Mouse (Mus musculus) forebrain, embryonic 15.5 days (tissue): Measurements from ENCODE around the gene Olfr661. TPM values are rescaled to one million over a fixed set of nuclear protein-coding genes. Genes with fewer than 3 reads are reported as not detected.

Experiments used
- ATAC-seq: fragments of 200-750 bp; cut with Nextera tagmentation; replicated peaks from 2 replicates; pipeline ENCODE4 v1.8.0; 2017; ENCODE audit warnings: mild to moderate bottlenecking, moderate TSS enrichment, moderate library complexity
- H3K27ac ChIP-seq: fragments of 300-500 bp; sonication (generic); replicated peaks from 2 replicates; pipeline ENCODE4 v1.5.1; 2015; ENCODE audit warnings: mild to moderate bottlenecking, inconsistent platforms
- H3K27me3 ChIP-seq: fragments of 300-500 bp; sonication (generic); 2 replicates; pipeline ENCODE4 v1.6.1; 2015; ENCODE audit warnings: inconsistent platforms
- H3K36me3 ChIP-seq: fragments of 300-500 bp; sonication (generic); 2 replicates; pipeline ENCODE4 v1.6.1; 2015; ENCODE audit warnings: mild to moderate bottlenecking, inconsistent platforms
- H3K4me1 ChIP-seq: fragments of 300-500 bp; sonication (generic); 2 replicates; pipeline ENCODE4 v1.6.1; 2015; ENCODE audit warnings: inconsistent platforms
- H3K4me2 ChIP-seq: fragments of 300-500 bp; sonication (generic); replicated peaks from 2 replicates; pipeline ENCODE4 v1.6.1; 2015; ENCODE audit warnings: mild to moderate bottlenecking, inconsistent platforms
- H3K4me3 ChIP-seq: fragments of 300-500 bp; sonication (generic); 2 replicates; pipeline ENCODE4 v1.5.1; 2015; ENCODE audit warnings: mild to moderate bottlenecking, inconsistent platforms
- H3K9ac ChIP-seq: fragments of 300-500 bp; sonication (generic); replicated peaks from 2 replicates; pipeline ENCODE4 v1.6.1; 2015; ENCODE audit warnings: mild to moderate bottlenecking, inconsistent platforms
- H3K9me3 ChIP-seq: fragments of 300-500 bp; sonication (generic); 2 replicates; pipeline ENCODE4 v1.6.1; 2016; ENCODE audit warnings: inconsistent platforms
- WGBS: fragments of 180-500 bp; shearing (Covaris S2); methylation state at CpG from one replicate; pipeline ENCODE4 v1.1.7; 2015; ENCODE audit warnings: mixed read lengths; 5-methylcytosine and 5-hydroxymethylcytosine counted together
- polyA plus RNA-seq: library from polyadenylated mRNA; unstranded; fragments of >200 nt; fragmentation: Nextera tagmentation; extraction: Ambion mirVana; gene quantifications from 2 replicates; pipeline ENCODE4 v1.2.1, GENCODE M21; 2015

Gene Olfr661
- polyA plus RNA-seq, result not detected in 2 replicates

DNA sequence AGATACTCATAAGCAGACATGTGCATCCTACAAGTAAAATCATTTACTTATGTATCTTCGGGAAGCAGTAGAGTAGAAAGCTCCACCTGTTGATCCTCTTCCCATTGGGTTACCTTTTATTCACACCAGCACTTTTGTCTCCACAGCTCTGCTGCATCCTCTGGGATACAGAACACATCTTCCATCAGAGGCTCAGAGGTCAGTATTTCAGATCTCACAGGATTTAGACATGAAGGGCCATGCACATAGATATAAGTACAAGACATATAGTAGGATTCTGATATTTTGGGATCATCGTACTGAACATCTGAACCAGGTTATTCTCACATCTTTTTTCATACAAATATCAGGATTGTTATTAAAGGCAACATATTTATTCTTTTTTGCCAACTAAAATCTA lies at the start of gene Olfr661:
Gene Olfr661 (plus strand): TSS at position 301 of the 400 bp plus-strand sequence.
- 99% methylated on average over 2 of the region's 2 CpGs for WGBS
- no peak within 1 kb of the TSS for H3K9ac ChIP-seq

DNA sequence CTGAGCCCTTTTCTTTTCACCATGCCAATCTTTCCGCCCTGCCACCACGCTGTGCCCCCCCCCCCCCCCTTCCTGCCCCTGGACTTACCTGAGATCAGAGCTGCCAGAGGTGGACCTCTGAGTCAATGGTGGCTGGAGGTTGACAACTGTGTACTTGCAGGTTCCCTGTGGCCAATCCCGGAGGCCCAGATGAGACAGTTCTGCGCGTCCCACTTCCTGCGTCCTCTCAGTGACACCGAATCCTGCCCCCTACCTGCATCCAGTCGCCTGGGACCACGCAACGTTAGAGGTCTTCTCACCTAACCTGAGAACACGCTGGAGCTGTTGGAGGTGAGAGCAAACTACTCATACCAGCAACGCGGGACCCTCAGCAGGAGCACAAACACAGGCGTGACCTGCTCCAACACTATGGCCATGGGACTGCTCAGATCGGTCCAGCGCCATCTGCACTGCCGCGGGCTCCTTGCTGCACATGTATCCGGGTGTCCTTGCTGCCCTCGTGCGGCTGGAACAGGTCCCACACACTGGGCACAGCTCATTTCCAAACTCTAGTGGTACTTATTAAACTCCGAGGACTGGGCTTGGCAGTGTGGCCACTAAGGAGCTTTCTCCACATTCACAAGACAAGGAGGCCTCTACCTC lies 39.3 kb upstream of the Olfr661 start, which contains the start of gene Olfr658:
Gene Olfr658 (minus strand): TSS at position 465 of the 642 bp plus-strand sequence.
- Histone ChIP-seq H3K27ac (no peak within 1 kb of the TSS), H3K9me3 (no peaks in the 10 kb centered on the region), H3K4me1 (no peaks in the 10 kb centered on the region), H3K27me3 (no peaks in the 10 kb centered on the region), H3K4me2 (peak within 1 kb of the TSS; percentile 45), H3K4me3 (peak within 1 kb of the TSS; percentile 31), H3K9ac (no peak within 1 kb of the TSS), H3K36me3 (no peaks in the 10 kb centered on the region)
- WGBS, result 34% methylated on average over 21 of the region's 22 CpGs
- ATAC-seq, result peak; percentile 95

More for the DNA sequence above, at the start of gene Olfr661:
- H3K4me2 ChIP-seq, result no peak within 1 kb of the TSS
- no peaks in the 10 kb centered on the region for H3K4me1 ChIP-seq
- H3K27ac ChIP-seq, result no peak within 1 kb of the TSS
- H3K9me3 ChIP-seq, result no peaks in the 10 kb centered on the region
- no peak for ATAC-seq
- H3K36me3 ChIP-seq, result no peaks in the 10 kb centered on the region
- no peaks in the 10 kb centered on the region for H3K27me3 ChIP-seq
- H3K4me3 ChIP-seq, result no peak within 1 kb of the TSS

DNA sequence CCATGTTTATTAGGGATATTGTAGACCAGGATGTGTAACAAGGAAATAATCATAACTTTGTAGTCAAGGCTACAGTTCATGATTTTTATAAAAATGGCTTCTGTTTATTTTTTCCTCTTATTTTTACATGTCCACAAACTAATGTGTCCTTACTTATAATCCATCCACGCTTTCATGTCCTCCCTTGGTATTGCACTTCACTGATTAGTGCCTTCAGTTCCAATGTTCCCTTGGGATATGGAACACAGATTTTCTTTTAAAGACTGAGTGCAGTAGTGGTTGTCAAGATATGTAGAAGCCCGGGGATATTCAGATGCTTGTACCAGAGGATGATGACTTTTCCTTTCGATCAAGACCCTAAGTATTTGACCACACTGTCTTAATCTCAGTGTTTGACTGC lies 19.8 kb upstream of the Olfr661 start, which contains the start of gene Olfr659:
Gene Olfr659 (plus strand): TSS at position 301 of the 400 bp plus-strand sequence.
- 92% methylated on average over 3 of the region's 3 CpGs for WGBS
- no peak for ATAC-seq
- H3K27me3 ChIP-seq, result no peaks in the 10 kb centered on the region

More for the DNA sequence above, 19.8 kb upstream of the Olfr661 start, which contains the start of gene Olfr659:
- H3K9ac ChIP-seq, result no peak within 1 kb of the TSS
- H3K4me3 ChIP-seq, result no peak within 1 kb of the TSS
- H3K4me1 ChIP-seq, result no peaks in the 10 kb centered on the region
- no peaks in the 10 kb centered on the region for H3K36me3 ChIP-seq
- H3K27ac ChIP-seq, result no peak within 1 kb of the TSS
- no peaks in the 10 kb centered on the region for H3K9me3 ChIP-seq
- no peak within 1 kb of the TSS for H3K4me2 ChIP-seq

Other genes with a start within 250 kb of the Olfr661 start
- gene Trim30a, start 221.3 kb upstream of the Olfr661 start, polyA plus RNA-seq, result 0.41 and 0.43 TPM in 2 replicates
- 0.14 and 0.28 TPM in 2 replicates for gene Trim30d, start 178.7 kb upstream of the Olfr661 start, polyA plus RNA-seq
- gene Olfr651, start 136.4 kb upstream of the Olfr661 start, polyA plus RNA-seq, result not detected in 2 replicates
- not detected in 2 replicates for gene Olfr652, start 125.6 kb upstream of the Olfr661 start, polyA plus RNA-seq
- not detected in 2 replicates for gene Olfr653, start 109.2 kb upstream of the Olfr661 start, polyA plus RNA-seq
- gene Olfr654, start 99.5 kb upstream of the Olfr661 start, polyA plus RNA-seq, result not detected in 2 replicates
- gene Olfr655, start 84.7 kb upstream of the Olfr661 start, polyA plus RNA-seq, result 0.15 TPM in 1 of 2 replicates, not detected in the other
- gene Olfr656, start 72.5 kb upstream of the Olfr661 start, polyA plus RNA-seq, result not detected in 2 replicates
- gene Olfr657, start 61.7 kb upstream of the Olfr661 start, polyA plus RNA-seq, result not detected in 2 replicates
- gene Olfr658, start 39.2 kb upstream of the Olfr661 start, polyA plus RNA-seq, result 0.08 TPM in 1 of 2 replicates, not detected in the other
- gene Olfr659, start 19.7 kb upstream of the Olfr661 start, polyA plus RNA-seq, result not detected in 2 replicates
- not detected in 2 replicates for gene Usp17le, start 91.0 kb downstream of the Olfr661 start, polyA plus RNA-seq
- not detected in 2 replicates for gene Usp17lb, start 156.1 kb downstream of the Olfr661 start, polyA plus RNA-seq
- not detected in 2 replicates for gene Usp17la, start 170.5 kb downstream of the Olfr661 start, polyA plus RNA-seq
- gene Olfr665, start 191.5 kb downstream of the Olfr661 start, polyA plus RNA-seq, result not detected in 2 replicates
- not detected in 2 replicates for gene Olfr666, start 209.5 kb downstream of the Olfr661 start, polyA plus RNA-seq
- gene Olfr667, start 235.0 kb downstream of the Olfr661 start, polyA plus RNA-seq, result not detected in 2 replicates
- not detected in 2 replicates for gene Olfr668, start 241.6 kb downstream of the Olfr661 start, polyA plus RNA-seq
- not detected in 2 replicates for gene Olfr669, start 247.7 kb downstream of the Olfr661 start, polyA plus RNA-seq